Mouse (Mus musculus) stomach, postnatal 0 days (tissue): Measurements from ENCODE around the gene Creb5.

Experiments
- CTCF ChIP-seq: IDR thresholded peaks from 2 replicates; pipeline ENCODE4 v1.5.1; 2016; ENCODE audit warnings: antibody characterized with exemption, low read depth, mild to moderate bottlenecking, moderate library complexity
- EP300 ChIP-seq: optimal IDR thresholded peaks from 2 replicates; pipeline ENCODE3; 2016; ENCODE audit warnings: antibody characterized with exemption

DNA sequence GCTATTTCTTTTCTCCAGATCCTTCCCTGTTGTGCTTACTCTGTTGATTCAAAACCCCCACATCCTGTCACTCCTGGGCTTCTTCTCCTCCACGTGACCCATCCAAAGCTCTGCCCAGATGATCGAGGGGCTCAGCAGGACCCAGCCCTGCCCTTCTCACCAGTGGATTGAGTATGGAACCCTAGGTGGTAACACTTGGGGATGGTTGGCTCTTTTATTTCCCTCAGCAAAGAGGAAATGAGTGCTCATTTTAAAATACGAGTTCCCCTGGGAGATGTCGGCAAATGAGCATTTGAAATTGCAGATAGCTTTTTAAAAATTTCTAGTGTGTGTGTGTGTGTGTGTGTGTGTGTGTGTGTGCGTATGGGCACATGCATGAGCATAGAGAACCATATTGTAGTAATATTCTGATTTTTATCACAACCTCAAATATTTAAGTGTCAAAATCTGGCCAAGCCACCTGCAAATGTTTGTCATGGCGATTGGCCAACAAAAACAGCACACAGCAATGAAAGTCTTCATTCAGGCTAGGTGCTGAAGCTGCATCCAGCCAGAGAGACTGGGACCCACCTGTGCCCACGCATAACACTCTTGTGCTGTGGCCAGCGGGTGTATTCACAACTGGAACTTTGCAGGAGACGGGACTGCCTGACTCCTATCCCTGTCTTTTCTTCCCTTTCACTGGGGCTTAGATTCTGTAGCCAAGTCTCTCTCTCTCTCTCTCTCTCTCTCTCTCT, 162.5 kb downstream of the Creb5 start:
- no peak for TF ChIP-seq CTCF
- no peak for TF ChIP-seq EP300
